Mouse (Mus musculus) liver, postnatal 0 days (tissue): ENCODE data around the gene Klk8. TPM values are rescaled to one million over a fixed set of nuclear protein-coding genes. Genes with fewer than 3 reads are reported as not detected.

Source experiments
- ATAC-seq: fragments of 200-750 bp; cut with Nextera tagmentation; 2 replicates; pipeline ENCODE4 v1.8.0; 2017; ENCODE audit warnings: mild to moderate bottlenecking, moderate library complexity
- DNase-seq: peaks from one replicate; pipeline ENCODE4 v3.0.0-alpha.2; 2016
- H3K27ac ChIP-seq: fragments of 300-500 bp; sonication (generic); 2 replicates; pipeline ENCODE4 v1.5.1; 2014; ENCODE audit warnings: antibody characterized with exemption, moderate library complexity, mild to moderate bottlenecking, low read depth
- H3K27me3 ChIP-seq: fragments of 300-500 bp; sonication (generic); 2 replicates; pipeline ENCODE4 v1.6.1; 2014; ENCODE audit warnings: low read length, control low read depth, mixed read lengths; ENCODE audit not compliant: insufficient read depth
- H3K36me3 ChIP-seq: fragments of 300-500 bp; sonication (generic); replicated peaks from 2 replicates; pipeline ENCODE4 v1.6.1; 2014; ENCODE audit warnings: mild to moderate bottlenecking, control low read depth, low read length, moderate library complexity, mixed read lengths; ENCODE audit not compliant: insufficient read depth
- H3K4me1 ChIP-seq: fragments of 300-500 bp; sonication (generic); 2 replicates; pipeline ENCODE4 v1.6.1; 2014; ENCODE audit warnings: antibody characterized with exemption, mild to moderate bottlenecking, control low read depth; ENCODE audit not compliant: insufficient read depth
- H3K4me2 ChIP-seq: fragments of 300-500 bp; sonication (generic); 2 replicates; pipeline ENCODE4 v1.6.1; 2014; ENCODE audit warnings: low read depth, mild to moderate bottlenecking, low read length, moderate library complexity, mixed read lengths
- H3K4me3 ChIP-seq: fragments of 300-500 bp; sonication (generic); 2 replicates; pipeline ENCODE4 v1.5.1; 2014; ENCODE audit warnings: low read depth, low read length
- H3K9ac ChIP-seq: fragments of 300-500 bp; sonication (generic); replicated peaks from 2 replicates; pipeline ENCODE4 v1.6.1; 2014; ENCODE audit warnings: mild to moderate bottlenecking, moderate library complexity
- H3K9me3 ChIP-seq: fragments of 300-500 bp; sonication (generic); 2 replicates; pipeline ENCODE4 v1.6.1; 2016; ENCODE audit warnings: mild to moderate bottlenecking, control low read depth, low read length, mixed read lengths
- CTCF ChIP-seq: sonication (generic); IDR thresholded peaks from 2 replicates; pipeline ENCODE4 v1.5.1; 2016; ENCODE audit warnings: antibody characterized with exemption, low read depth
- EP300 ChIP-seq: IDR thresholded peaks from 2 replicates; pipeline ENCODE4 v1.6.1; 2016; ENCODE audit warnings: antibody characterized with exemption, low read depth, mild to moderate bottlenecking
- WGBS: fragments of 180-500 bp; shearing (Covaris S2); extraction: QIAGEN DNeasy Blood & Tissue Kit; methylation state at CpG from one replicate; pipeline ENCODE4 v1.1.7; 2014; ENCODE audit not compliant: insufficient replicate concordance; 5-methylcytosine and 5-hydroxymethylcytosine counted together
- polyA plus RNA-seq: library from polyadenylated mRNA; unstranded; fragments of >200 nt; fragmentation: Nextera tagmentation; extraction: Ambion mirVana; gene quantifications from 2 replicates; pipeline ENCODE4 v1.2.1, GENCODE M21; 2015

The Klk8 gene
- polyA plus RNA-seq, 1 experiment from 2014 or later = 2.2 TPM

DNA sequence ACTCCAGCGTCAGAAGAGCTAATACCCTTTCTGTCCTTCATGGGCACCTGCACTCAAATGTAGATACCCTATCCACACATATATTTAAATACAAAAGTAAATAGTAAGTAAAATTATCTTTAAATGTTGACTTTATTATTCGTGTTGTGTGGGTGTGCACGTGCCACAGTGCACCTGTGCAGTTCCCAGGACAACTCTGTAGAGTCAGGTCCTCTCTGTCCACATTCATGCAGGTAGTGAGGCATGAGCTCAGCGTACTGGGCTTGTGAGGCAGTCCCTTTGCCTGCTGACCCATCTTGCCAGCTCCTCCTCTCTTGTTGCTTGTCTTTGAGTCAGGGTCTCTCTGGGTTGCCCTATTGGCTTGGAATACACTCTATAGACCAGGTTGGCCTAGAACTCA lies 30.3 kb downstream of the Klk8 start:
- WGBS = 71% methylated on average over 4 of the region's 4 CpGs
- Histone ChIP-seq H3K9ac (no peak overlapping the region), H3K27me3 (no peaks in the 10 kb centered on the region), H3K9me3 (no peaks in the 10 kb centered on the region), H3K4me1 (no peaks in the 10 kb centered on the region), H3K36me3 (no peaks in the 10 kb centered on the region), H3K4me3 (no peak overlapping the region), H3K4me2 (no peak overlapping the region), H3K27ac (no peak overlapping the region)
- TF ChIP-seq EP300 (no peak), CTCF (no peak)
- ATAC-seq = no peak
- DNase-seq = no peak

DNA sequence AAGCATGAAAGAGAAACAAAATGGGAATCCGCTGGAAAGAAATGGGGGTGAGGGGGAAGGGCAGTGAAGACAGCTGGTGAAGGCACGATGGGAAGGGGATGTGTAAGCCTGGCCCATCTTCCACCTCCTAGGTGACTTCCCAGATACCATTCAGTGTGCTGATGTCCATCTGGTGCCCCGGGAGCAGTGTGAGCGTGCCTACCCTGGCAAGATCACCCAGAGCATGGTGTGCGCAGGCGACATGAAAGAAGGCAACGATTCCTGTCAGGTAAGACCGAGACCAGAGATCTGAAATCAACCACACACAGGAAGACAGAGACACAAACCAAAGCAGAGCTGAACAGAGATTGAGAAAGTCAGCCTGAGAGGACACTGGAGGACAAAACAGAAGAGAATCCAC lies 31.6 kb downstream of the Klk8 start:
- no peaks in the 10 kb centered on the region for H3K36me3 ChIP-seq
- no peaks in the 10 kb centered on the region for H3K4me1 ChIP-seq
- no peak overlapping the region for H3K4me3 ChIP-seq
- no peaks in the 10 kb centered on the region for H3K27me3 ChIP-seq
- no peak for ATAC-seq
- H3K9ac ChIP-seq = no peak overlapping the region
- no peak for DNase-seq
- TF ChIP-seq EP300 = no peak
- no peak for TF ChIP-seq CTCF
- H3K27ac ChIP-seq = no peak overlapping the region
- no peaks in the 10 kb centered on the region for H3K9me3 ChIP-seq
- WGBS = 71% methylated on average over 8 of the region's 8 CpGs
- H3K4me2 ChIP-seq = no peak overlapping the region

DNA sequence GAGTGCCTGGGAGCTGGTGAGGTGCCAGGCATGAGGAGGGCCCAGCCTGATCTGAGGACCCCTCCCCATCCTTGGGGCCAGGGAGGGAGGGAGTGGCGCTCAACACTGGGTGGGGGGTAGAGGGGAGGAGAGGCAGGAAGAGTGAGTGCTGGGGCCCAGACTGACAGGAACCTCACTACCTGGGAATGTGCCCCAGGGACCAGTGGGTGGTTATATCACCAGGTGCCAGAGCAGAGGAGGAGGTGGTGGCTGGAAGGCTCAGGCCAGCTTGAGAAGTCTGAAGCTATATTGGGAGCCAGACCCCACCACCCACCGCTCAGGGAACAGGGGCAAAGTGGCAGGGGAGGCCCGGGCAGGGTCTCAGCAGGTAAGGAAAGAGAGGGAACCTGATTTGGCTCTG lies 44.3 kb downstream of the Klk8 start, which contains the start of gene Klk5:
Gene Klk5, plus strand, starts transcription at position 271 of the 400 bp plus-strand sequence.
- 47% methylated on average over 3 of the region's 3 CpGs for WGBS

DNA sequence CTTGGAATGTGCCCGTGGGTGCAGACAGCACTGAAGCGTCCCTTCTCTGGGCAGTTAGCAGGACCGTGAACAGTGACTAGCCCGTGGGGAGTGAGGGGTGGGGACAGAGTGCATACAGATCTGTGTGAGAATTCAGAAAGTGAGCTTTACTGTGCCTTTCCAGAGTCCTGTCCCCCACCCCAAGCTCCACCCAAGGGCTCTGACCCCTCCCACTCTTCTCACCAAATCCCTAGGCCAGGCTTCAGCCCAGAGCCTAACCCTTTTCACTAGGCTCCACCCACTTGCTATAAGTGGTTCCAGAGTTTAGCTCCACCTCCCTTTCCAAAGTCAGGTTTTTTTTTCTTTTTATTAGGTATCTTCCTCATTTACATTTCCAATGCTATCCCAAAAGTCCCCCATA lies 46.4 kb downstream of the Klk8 start:
- Histone ChIP-seq H3K9me3 (no peaks in the 10 kb centered on the region), H3K4me3 (no peak overlapping the region), H3K9ac (no peak overlapping the region), H3K4me1 (no peaks in the 10 kb centered on the region), H3K4me2 (no peak overlapping the region), H3K36me3 (no peaks in the 10 kb centered on the region), H3K27me3 (no peaks in the 10 kb centered on the region), H3K27ac (no peak overlapping the region)
- 78% methylated on average over 4 of the region's 4 CpGs for WGBS
- ATAC-seq = no peak
- TF ChIP-seq CTCF (no peak), EP300 (no peak)
- no peak for DNase-seq

More for the DNA sequence above, 44.3 kb downstream of the Klk8 start, which contains the start of gene Klk5:
- Histone ChIP-seq H3K27me3 (no peaks in the 10 kb centered on the region), H3K4me2 (no peak within 1 kb of the TSS), H3K9ac (no peak within 1 kb of the TSS), H3K36me3 (no peaks in the 10 kb centered on the region), H3K4me3 (no peak within 1 kb of the TSS), H3K9me3 (no peaks in the 10 kb centered on the region), H3K4me1 (no peaks in the 10 kb centered on the region), H3K27ac (no peak within 1 kb of the TSS)
- ATAC-seq = no peak
- no peak for TF ChIP-seq CTCF
- no peak for TF ChIP-seq EP300
- DNase-seq = no peak

DNA sequence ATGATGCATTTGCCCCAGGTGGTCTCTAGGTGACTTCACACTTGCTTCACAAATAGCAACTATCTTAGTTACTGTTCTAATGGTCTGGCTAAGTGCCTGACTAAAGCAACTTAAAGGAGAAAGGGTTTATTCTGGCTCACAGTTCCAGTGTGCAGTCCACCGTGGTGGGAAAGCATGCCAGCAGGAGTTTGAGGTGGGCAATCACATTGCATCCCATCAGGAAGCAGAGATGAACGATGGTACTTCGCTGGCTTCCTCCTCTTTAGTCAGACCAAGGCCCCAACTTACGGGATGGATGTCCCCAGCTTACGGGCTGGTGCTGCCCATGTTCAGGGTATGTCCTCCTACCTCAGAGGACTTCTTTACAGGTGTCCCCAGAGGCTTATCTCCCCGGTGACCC lies 54.2 kb downstream of the Klk8 start:
- Histone ChIP-seq H3K4me3 (no peak overlapping the region), H3K27ac (no peak overlapping the region), H3K9me3 (no peaks in the 10 kb centered on the region), H3K9ac (no peak overlapping the region), H3K4me1 (no peaks in the 10 kb centered on the region), H3K27me3 (no peaks in the 10 kb centered on the region), H3K4me2 (no peak overlapping the region), H3K36me3 (no peaks in the 10 kb centered on the region)
- no peak for DNase-seq
- ATAC-seq = no peak
- TF ChIP-seq EP300 = no peak
- TF ChIP-seq CTCF = no peak
- 76% methylated on average over 6 of the region's 6 CpGs for WGBS

Other genes starting within 250 kb of the Klk8 start
- 0.14 and 0.26 TPM in 2 replicates for gene Zfp658, start 235.3 kb upstream of the Klk8 start, polyA plus RNA-seq
- 1.3 TPM in 2 replicates for gene Zfp719, start 218.0 kb upstream of the Klk8 start, polyA plus RNA-seq
- not detected in 2 replicates for gene Zfp819, start 190.4 kb upstream of the Klk8 start, polyA plus RNA-seq
- gene Ceacam18, start 162.9 kb upstream of the Klk8 start, polyA plus RNA-seq = 0.14 TPM in 1 of 2 replicates, not detected in the other
- gene Siglece, start 137.4 kb upstream of the Klk8 start, polyA plus RNA-seq = 5.1 and 5.8 TPM in 2 replicates
- gene Ctu1, start 125.6 kb upstream of the Klk8 start, polyA plus RNA-seq = 3.2 and 4.5 TPM in 2 replicates
- gene Klk14, start 107.2 kb upstream of the Klk8 start, polyA plus RNA-seq = not detected in 2 replicates
- not detected in 2 replicates for gene Klk13, start 85.0 kb upstream of the Klk8 start, polyA plus RNA-seq
- not detected in 2 replicates for gene Klk12, start 28.7 kb upstream of the Klk8 start, polyA plus RNA-seq
- gene Klk11, start 23.0 kb upstream of the Klk8 start, polyA plus RNA-seq = not detected in 2 replicates
- gene Klk10, start 16.5 kb upstream of the Klk8 start, polyA plus RNA-seq = not detected in 2 replicates
- gene Klk9, start 5.7 kb upstream of the Klk8 start, polyA plus RNA-seq = not detected in 2 replicates
- not detected in 2 replicates for gene Klk7, start 13.7 kb downstream of the Klk8 start, polyA plus RNA-seq
- not detected in 2 replicates for gene Klk6, start 26.9 kb downstream of the Klk8 start, polyA plus RNA-seq
- not detected in 2 replicates for gene Klk5, start 44.4 kb downstream of the Klk8 start, polyA plus RNA-seq
- not detected in 2 replicates for gene Klk4, start 83.6 kb downstream of the Klk8 start, polyA plus RNA-seq
- gene Klk15, start 136.2 kb downstream of the Klk8 start, polyA plus RNA-seq = not detected in 2 replicates
- gene Klk1b8, start 153.1 kb downstream of the Klk8 start, polyA plus RNA-seq = not detected in 2 replicates
- not detected in 2 replicates for gene Klk1b1, start 169.2 kb downstream of the Klk8 start, polyA plus RNA-seq
- gene Klk1b9, start 178.5 kb downstream of the Klk8 start, polyA plus RNA-seq = not detected in 2 replicates
- gene Klk1b11, start 198.3 kb downstream of the Klk8 start, polyA plus RNA-seq = not detected in 2 replicates
- not detected in 2 replicates for gene Klk1b26, start 214.6 kb downstream of the Klk8 start, polyA plus RNA-seq